Mouse (Mus musculus) spleen, embryonic (tissue): Measurements from ENCODE around the gene Dctn3.
"Not testable (repeated sequence)": the region's sequence is repeated elsewhere in the genome, so short reads cannot be mapped to it uniquely, and the experiment has no call there.

Source experiments
- CTCF ChIA-PET: fragments of 350-600 bp; sonication (Branson Sonifier 250); formaldehyde crosslinking; loops from one replicate; lab custom pipeline; 2022; lab: Charles Lee

Gene Dctn3

DNA sequence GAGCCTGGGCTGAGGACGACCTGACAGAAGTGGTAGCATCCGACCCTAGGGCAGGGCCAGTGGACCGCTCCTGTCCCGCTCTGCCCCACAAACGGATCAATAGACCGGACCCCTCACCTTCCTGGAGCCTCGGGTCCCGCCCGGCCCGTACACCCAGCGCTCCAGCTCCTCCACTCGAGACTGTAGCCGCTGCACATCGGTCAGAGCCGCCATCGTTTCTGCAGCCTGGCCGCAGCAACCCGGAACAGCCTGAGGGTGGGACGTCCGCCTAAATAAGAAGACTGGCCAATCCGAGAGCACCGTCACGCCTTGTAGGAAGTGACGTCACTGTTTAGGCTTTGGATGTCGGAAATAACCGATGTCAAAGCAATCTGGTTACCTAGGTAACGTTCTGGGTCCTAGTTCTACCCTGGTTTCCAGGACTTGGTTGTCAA, at the start of gene Dctn3:
Dctn3 (minus strand) TSS at position 253 of the 434 bp plus-strand sequence.
- CTCF ChIA-PET: interaction anchor here (0.9 to 1.0 kb wide), 2 partner anchors 9 kb away, joined by 3 to 5 read pairs; partner anchors contain the start of gene Rpp25l

DNA sequence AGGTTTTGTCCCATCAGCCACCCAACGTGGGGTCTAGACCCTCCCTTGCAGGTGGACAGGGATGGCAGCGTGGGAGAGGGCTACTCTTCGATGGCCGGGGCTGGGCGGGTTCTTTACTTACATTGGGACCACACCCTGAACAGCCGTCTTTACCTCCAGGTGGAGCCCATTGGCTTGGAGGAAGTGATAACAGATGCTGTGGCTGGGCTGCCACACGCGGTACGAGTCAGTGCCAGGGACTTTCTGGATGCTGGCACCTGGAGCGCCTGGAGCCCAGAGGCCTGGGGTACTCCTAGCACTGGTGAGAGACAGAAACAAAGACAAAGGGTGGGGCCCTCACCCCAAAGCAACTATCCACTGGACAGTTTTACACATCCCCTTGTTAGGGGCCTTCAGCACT, 44.3 kb upstream of the Dctn3 start:
- CTCF ChIA-PET: not testable (repeated sequence)

DNA sequence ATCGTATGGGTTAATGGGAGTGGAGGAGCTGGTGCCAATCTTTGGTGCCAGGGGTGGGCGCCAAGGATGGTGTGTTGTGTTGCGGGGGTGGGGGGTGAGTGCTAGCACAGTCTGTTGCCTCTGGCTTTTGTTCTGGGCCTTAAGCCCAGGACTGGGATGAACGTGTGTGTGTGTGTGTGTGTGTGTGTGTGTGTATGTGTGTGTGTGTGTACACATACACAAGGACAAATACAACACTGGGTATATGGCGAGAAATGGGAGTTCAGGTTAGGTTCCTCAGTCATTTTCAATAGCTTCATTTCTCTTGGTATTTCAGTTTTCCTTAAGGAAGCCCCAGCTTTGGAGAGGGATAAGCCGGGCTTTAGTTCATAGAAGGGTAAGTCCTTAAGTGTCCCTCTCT, 40.2 kb upstream of the Dctn3 start:
- CTCF ChIA-PET: not testable (repeated sequence)

DNA sequence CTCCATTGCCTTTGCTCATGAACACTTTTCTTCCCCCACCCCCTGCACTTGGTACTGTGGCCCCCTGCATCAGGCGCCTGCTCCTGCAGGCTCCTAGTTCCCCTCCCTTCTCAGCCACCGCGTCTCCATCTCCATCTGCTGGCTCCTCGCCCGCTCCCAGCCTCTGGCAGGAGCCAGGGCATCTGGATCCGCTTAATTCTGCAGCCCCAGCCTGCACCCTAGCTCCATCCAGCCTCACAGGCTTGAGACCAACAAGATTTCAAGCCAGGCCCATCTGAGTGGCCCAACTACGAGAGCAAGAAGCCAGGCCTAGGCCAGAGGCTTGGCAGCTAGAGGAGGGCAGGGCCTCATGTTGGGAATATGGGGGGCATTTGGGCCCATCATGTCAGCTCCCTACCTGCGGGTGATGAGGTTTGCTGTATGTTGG, 39.7 kb upstream of the Dctn3 start:
- CTCF ChIA-PET: not testable (repeated sequence)

DNA sequence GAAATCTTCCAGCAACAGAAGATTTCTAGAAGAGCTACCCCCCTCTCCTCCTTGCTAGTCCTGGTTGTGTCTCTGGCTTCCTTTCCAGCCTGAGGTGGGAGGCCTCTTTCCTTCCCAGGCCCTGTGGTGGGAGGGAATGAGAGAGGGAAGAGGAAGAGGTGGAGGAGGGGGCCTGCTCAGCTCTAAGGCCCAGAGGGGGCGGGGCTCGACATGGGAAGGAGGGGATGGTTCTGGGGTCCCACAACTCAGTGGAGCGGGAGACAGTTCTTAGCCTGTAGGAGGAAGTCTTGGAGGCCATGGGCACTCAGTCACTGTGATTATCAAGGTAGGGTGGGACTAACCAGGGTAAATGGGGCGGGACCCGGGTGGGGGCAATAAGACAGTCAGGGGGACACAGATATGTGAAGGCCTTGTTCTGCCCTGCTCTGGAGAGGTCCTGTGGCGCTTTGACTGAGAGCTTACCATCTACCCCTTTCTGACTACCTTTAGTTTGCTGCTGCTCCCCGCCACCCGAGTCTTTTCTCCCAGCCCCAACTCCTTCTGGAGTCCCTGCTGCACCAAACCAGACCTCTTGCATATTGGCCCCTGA, 39.2 kb upstream of the Dctn3 start:
- CTCF ChIA-PET: no interaction called here

DNA sequence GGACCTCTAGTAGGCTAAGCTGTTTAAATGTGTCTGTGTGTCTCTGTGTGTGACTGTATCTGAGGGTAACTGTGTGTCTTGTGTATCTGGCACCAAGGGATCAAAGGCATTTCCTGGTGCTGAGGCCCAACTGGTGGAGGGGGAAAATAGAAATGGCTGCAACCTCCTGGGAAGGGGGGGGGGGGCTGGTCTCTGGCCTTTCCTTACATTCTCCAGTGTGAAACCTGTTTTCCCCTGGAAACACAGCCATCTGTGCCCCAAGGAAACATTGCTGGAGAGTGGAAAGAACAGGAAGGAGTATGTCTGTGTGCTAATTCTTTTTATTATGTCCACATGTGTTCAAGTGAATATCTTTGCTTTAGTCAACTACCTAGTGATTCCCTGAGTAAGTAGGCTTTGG, 38.7 kb upstream of the Dctn3 start:
- CTCF ChIA-PET: no interaction called here

DNA sequence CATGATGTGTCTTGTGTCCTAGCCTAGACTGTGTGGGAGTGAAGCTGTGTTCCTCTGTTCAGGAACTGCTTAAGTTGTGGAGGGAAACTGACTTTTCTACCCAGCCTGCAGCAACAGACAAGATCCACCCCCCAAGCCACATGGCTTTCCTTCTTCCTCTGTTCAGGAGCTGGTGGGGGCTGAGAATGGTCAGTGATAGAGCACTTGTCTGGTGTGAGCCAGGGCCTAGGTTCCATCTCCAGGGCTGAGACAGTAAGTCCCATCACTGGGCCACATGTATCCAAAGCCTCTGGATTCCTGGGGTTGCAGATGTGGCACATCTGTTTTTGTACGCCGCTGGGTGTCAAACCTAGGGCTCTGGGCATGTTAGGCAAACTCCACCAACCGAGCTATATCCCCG, 37.9 kb upstream of the Dctn3 start:
- CTCF ChIA-PET: no interaction called here

DNA sequence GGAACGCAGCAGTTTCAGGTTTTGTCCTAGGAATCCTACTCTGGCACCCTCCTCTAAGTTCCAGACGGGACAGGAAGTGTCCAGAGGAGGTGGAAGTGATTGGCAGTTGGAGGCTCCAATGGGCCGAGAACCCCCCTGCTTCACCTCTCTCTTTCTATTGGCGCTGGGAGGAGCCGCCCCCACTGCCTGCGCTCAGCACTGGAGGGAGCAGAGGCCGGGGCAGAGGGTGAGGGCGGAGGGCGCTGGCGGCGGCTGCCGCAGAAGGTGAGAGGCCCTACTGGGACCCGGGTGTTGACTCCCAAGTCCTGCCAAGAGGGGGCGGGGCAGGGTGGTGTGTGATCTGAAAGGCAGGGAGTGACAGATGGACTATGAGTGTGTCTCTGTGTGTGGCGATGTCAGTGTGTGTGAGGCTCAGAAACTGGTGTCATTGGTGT, 37.3 kb upstream of the Dctn3 start:
- CTCF ChIA-PET: no interaction called here

DNA sequence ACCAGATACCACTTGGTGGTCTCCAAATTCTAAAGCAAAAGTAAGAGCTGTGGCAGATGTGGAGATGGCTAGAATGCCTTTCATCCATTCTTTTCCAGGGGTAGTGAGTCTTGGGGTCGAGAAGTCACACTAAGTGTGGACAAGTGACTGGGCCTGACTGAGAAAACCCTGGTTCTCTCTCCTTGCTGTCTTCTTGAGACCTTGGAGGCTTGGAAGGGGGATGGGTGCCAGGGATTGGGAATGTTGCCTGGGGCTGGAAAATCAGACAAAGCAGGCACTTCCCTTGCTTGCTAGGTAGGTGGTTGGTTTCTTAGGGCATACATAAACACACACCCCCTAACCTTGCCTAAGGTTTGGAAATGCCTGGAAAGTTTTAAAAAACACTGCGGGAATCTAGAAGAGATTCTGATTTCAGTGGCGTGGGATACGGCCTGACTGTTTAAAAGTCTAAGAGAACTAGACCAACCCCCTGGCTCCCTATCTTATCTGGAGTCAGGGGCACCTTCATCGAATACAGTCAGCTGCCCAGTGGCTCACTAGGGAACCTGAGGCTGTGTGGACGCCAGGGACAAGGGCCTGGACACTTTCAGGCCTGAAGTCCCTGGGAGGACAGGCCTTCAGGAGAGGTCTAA, 36.8 kb upstream of the Dctn3 start:
- CTCF ChIA-PET: no interaction called here

DNA sequence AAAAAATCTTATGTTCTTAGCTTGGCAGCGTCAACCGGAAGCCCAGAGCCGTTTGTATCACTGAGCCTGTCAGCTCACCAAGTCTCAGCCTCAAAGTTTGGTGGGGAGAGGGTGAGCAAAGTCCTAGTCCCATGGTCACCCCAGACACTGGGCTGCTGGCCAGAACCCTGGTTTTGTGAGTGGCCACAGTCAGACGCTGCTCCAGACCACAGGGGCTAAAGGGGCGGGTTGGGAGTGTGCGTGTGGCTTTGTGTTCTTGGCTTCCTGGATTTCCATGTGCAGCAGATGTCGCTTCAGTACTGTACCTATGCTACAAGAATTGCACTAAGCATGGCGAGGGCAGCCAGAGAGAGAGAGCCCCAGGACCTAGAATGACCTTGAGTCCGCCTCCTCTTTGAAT, 36.2 kb upstream of the Dctn3 start:
- CTCF ChIA-PET: no interaction called here

DNA sequence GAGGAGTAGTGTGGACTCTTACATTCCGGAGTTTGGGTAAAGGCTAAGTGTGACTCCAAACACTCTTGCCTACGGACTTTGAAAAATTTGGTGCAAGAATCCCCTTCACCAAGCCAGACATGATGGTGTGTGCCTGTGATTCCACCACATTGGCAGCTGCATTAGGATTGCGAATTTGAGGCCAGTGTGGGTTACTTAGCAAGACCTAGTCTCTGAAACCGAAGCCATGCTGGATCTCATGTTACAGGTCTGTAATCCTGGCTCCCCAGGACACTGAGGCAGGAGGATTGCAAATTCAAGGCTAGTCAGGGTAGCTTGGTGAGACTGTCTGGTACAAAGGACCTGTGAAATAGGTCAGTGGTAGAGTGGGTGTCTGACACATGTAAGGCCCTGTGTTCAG, 35.7 kb upstream of the Dctn3 start:
- CTCF ChIA-PET: no interaction called here

DNA sequence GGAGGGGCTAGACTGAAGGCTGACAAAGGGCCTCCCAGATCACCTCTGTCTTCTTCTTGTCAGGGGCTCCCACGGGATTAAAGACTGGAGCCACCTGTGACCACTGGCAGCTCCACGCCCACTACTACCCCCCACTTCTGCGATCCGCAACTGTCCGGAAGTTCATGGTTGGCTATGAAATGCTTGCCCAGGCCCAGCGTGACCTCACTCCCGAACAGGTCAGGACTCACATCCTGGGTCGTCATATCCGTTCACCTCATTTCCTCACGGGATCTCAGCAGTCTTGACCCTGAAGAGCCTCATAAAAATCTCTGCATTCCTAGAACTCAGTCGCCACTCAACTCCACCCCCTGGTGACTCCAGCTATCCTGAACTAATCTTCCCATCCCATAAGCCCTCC, 35.1 kb upstream of the Dctn3 start:
- CTCF ChIA-PET: interaction anchor here (0.6 kb wide), 1 partner anchor 306 kb away, joined by 3 read pairs; no protein-coding TSS in a partner anchor

DNA sequence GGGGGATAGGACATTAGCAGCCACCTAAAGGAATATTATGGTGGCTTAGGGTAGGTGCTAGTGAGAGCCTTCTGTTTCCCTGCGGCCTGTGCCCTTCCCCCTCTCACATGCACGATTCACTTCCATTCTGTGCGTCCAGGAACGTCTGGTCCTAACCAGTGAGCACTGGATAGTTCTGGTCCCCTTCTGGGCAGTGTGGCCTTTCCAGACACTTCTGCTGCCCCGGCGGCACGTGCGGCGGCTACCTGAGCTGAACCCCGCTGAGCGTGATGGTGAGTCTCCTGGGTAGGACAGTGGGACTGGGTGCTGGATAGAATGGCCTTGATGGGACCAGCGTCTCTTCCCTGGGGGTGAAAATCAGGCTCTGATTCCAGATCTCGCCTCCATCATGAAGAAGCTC, 34.4 kb upstream of the Dctn3 start:
- CTCF ChIA-PET: interaction anchor here (0.6 to 0.8 kb wide), 2 partner anchors 15 to 305 kb away, joined by 3 read pairs; no protein-coding TSS in a partner anchor

DNA sequence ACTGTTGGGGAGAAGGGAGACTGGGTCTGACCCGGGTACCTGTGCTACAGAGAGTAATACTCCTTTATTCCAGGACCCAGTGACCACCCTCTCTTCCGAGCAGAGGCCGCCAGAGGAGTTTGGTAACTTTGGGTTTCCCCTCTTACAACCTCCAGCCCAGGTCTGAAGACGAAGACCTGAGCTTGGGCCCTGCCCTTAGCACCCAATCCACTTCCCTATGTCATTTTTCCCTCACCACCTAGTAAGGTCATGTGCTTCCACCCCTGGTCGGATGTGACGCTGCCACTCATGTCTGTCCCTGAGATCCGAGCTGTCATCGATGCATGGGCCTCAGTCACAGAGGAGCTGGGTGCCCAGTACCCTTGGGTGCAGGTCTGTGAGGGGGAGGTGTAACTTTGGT, 33.5 kb upstream of the Dctn3 start:
- CTCF ChIA-PET: no interaction called here

DNA sequence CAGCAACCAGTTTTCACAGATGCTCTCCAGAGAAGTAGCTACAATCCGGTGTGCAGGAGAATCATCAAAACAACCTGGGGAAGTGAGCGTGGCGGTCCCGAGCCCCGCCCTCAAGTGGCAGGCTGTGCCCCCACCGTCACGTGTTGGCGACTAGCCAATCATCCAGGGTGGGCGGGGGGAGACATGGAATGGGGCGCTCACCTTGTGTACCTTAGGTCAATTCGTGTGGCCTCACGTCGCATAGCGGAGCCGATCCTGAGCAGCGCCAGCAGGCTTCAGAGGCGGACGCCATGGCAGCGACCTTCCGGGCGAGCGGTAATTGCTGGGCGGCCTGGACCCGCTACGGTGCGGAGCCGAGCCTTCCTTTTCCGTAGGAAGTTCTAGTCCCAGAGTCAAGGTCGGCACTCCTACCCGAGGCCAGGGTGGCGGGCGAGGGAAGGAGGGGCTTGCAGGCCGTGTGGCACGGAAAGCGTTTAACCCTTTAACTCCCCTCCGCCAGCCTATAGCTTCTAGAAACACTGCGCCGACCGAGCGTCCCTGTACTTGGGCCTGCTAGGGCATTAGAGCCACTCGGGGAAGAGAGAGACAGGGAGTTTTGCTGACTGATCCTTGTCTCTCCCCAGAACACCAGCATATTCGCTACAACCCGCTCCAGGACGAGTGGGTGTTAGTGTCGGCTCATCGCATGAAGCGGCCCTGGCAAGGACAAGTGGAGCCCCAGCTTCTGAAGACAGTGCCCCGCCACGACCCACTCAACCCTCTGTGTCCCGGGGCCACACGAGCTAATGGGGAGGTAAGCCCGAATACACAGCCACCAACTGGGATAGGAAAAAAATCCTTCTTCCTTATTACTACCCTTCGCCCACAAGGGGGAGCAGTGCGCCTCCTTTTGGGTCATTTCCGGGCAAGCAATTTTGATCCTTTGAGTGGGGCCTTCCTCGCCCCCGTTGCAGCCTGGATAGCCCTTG, 32.7 kb upstream of the Dctn3 start, which contains the start of gene Sigmar1:
Sigmar1 (minus strand) TSS at position 820 of the 968 bp plus-strand sequence.
- CTCF ChIA-PET: interaction anchor here (0.5 kb wide), 1 partner anchor 112 kb away, joined by 3 read pairs; no protein-coding TSS in a partner anchor

DNA sequence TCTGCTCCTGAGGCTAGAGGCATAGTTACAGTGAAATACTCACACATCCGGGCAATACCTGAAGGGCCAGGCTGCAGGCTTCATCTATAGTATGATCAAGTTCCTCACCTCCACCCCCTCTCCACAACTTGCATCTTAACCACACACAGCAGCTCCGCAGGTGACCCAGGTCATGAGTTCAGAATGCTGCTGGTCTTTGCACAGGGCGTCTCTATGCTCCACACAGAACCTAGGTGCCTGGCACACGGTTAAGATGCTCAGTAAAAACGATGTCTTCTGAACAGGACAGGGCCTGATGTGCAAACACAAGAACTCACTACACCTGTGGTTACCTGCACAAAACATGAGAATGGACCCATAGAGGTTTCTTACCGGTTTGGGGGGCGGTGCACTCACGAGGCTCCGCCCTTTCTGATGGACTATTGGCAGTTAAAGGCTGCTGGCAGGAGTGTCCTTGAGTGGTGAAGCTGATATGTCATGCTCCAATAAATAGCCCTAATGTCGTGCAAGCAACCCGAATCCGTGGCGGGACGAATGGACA, 31.9 kb upstream of the Dctn3 start, which contains the start of gene Galt:
Galt (plus strand) TSS at position 432 of the 541 bp plus-strand sequence.
- CTCF ChIA-PET: no interaction called here

DNA sequence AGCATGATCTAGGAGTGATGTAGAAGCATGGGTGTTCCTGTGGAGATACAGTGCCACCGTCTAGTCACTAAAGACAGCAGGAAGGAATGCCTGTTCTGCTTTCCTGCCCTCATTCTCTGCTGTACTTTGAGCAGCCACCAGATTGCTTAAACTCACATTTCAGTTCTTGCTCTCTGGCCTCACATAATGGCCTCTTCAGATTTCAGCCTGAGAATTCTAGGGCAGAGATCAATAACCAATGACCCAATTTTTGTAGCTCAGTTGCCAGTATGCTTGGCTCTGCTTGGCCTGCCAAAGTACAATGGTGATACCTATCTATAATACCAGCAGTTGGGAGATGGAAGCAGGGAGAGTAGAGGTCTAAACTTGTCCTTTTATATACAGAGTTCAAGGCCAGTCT, 22.1 kb upstream of the Dctn3 start:
- CTCF ChIA-PET: no interaction called here

DNA sequence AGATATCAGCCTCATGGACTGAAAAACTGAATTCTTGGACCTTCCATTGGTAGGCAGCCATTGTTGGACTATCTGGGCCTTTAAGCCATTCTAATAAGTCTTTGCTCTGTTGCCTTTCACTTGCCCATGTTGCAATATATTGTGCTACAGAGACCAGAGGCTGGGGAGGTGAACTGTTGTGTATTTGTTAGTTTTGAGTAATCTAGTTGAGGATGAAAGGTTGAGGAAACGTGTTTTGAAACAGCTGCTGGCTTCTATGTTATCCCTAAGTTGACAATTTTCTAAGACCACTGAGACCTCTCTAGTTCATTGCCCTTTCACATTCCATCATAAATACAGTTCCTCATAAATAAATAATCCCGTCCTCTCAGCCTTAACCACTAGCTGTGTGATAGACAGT, 21.2 kb upstream of the Dctn3 start:
- CTCF ChIA-PET: no interaction called here

DNA sequence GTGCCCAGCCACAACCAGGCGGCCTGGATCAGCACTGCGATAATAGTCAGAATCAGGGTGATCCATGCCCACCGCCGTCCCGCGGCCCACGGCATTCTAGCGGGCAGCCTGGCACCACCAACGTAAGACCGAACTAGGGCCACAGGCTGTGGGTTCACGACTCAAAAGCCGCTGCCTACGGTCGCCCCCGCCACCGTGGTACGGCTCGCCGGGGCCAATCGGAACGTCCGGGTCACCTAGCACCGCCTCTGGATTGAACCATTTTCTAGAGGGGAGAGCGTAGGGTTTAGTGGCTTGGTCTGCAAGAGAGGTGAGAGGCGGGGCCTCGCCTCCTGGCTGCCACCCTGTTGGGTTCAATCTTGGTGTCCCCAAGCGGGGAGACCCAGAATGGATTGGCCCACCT, 18.2 kb upstream of the Dctn3 start:
- CTCF ChIA-PET: interaction anchor here (1.3 kb wide), 1 partner anchor 30 kb away, joined by 4 read pairs; no protein-coding TSS in a partner anchor

DNA sequence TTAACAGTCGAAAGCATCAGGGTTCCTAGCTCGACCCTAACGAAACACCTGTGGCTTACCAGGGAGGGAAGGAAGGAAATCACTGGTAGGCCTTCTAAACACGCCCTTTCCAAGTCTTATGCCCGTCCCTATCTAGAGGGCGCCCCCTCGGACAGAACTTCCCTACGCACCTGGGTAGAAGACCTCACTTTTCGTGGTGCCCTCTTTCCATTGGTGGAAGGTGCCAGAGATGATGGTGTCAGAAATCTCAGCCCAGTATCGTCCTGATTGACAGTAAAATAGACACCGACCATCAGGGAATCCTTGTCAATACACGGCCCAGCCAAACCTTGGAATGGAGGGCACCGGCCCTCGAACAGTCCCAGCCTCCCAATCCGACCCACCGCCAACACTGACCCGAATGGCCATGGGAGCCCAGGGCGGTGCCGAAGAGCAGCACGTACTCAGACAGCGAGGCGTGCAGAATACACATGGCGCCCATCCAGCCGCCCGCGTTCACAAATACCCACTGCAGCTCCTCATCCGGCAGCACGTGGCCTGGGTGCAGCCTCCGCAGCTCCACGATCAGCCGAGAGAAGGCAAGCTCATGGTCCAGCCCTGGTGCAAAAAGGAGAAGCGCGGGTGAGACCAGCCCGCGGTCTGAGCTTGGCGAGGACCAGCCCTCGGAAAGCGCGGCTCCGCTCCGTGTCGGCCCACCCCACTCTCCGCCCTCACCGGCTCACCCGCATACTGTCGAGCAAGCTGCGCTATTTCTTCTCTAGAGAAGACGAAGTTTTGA, 17.6 kb upstream of the Dctn3 start:
- CTCF ChIA-PET: interaction anchor here (1.3 kb wide), 1 partner anchor 29 kb away, joined by 4 read pairs; no protein-coding TSS in a partner anchor

DNA sequence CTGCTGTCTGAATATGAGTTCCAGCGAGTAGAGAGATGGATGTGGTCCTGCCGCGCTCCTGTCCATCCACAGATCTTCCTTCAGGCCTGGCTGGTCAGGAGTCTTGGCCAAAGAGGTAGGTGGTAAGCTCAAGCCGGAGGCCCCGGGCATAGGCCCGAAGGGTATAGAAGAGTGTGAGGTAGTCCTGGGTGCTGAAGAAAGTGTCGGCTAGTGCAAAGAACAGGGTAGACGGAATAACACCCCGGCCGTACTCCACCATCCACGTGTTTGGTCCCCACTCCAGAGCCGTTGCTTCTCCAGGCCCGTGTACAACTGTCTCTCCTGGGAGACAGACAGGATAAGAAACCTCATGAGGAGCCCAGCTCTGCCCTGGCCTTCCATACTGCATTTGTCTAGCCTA, 16.3 kb upstream of the Dctn3 start:
- CTCF ChIA-PET: interaction anchor here (1.5 kb wide), 1 partner anchor 23 kb away, joined by 14 read pairs; no protein-coding TSS in a partner anchor
